Mouse (Mus musculus) activated CD4-positive, CD25-positive, alpha-beta regulatory T cell, adult 4 months (primary cell): ENCODE data around the gene Reps2. TPM values are rescaled to one million over a fixed set of nuclear protein-coding genes. Genes with fewer than 3 reads are reported as not detected.

ENCODE experiments used
- ATAC-seq: one replicate; pipeline ENCODE4 v1.8.0; 2017
- polyA plus RNA-seq, 2 experiments: library from polyadenylated mRNA; unstranded; fragments of 100-300 nt; shearing (Covaris generic); gene quantifications; one replicate each; pipeline ENCODE4 v1.2.1; 2017

Gene Reps2
- polyA plus RNA-seq, 2 experiments from 2014 or later, result not detected

GRCm38 (mm10) chrX:162589173-162589805, 54.2 kb downstream of the Reps2 start:
- ATAC-seq, result no peak

DNA sequence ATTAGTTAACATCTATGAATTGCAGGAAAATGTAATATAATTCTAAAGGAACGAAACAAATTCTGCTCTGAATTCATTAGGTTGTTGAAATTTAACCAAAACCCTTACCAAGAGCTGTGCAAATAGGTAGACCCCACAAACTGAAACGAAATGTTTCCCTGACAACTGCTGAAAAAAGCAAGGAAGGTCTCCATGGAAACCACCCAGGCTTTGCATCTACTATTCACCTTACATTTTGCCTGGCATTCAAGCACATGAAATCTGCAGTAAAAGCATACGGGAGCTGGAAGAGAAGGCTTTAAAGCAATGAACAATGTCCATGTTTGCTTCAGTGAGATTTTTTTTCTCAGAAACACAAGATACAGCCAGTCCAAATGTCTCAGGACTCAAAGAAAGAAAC, 59.1 kb downstream of the Reps2 start:
- ATAC-seq, result no peak

- ATAC-seq, result no peak
Measured at GRCm38 (mm10) chrX:162580521-162580920, 62.9 kb downstream of the Reps2 start.

DNA sequence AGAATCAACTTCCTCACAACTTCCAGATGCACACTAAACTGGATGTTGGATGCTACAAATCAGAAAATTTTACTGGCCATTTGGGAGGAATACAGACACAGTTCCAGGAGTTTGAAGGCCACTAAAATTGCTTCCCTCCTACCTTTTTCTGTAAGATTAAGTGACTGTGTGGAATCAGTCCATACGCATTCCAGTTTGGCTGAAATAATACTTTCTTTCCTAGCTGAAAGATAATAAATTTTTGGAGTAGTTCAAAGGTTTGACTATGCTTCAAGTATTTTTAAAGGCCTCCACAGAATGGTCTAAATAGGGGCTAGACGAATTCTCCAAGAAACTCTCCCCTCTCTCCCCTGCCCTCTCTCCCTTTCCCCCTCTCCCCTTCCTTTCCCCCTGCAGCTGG, 75.0 kb downstream of the Reps2 start:
- no peak for ATAC-seq

DNA sequence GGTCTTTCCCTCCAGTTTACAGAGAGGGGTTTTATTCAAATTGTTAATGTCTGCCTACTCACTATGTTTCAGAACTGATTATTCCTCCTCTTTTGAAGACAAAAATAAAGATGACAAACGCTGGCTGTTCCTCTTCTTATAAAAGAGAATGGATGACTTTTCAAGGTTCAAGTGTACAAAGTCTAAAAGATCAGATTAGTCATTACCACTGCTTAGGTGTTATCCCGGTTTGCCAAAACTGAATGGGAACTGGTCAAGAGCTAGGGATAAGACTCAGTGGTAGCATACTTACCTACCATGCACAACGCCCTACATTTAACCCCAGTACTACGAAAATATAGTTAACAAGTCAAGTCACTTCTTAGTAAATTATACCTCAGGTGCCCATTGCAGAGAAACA, 77.9 kb downstream of the Reps2 start:
- ATAC-seq, result no peak

DNA sequence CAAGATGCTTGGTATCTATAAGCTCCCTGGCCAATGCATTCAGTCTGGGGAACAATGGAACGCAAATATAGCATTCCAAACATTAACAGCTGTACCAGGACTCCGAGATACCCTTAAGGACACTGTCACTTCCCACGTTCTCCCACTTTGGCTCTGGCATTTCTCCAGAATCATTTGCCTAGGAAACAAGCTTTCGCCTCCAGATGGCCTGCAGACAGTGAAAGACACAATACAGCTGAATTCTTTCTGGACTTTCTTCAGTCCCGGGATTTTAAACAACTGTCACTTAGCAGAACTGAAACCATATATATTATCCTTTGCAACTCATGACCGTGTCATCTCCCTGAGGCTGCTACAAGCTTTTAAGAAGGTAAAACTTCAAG, 87.0 kb downstream of the Reps2 start:
- no peak for ATAC-seq

GRCm38 (mm10) chrX:162555729-162556458, 87.6 kb downstream of the Reps2 start:
- no peak for ATAC-seq

DNA sequence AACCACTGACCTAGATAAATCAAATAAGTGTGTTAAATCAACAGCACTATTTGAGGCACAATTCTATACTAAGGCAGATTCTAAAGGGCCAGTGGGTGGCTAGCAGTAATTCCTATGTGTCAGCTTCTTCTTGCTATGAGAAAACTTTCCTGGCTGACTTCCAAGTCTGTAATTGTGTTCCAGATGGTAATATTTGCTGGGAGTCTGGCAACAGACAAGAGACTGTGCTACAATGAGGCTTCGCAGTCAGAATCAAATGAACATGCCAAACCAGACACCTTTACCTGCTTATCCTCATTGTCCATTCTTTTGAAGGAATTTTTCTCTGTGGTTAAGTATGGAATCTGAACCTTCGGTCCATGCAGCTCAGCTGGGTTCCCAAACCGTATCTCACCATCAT, 88.9 kb downstream of the Reps2 start:
- no peak for ATAC-seq

DNA sequence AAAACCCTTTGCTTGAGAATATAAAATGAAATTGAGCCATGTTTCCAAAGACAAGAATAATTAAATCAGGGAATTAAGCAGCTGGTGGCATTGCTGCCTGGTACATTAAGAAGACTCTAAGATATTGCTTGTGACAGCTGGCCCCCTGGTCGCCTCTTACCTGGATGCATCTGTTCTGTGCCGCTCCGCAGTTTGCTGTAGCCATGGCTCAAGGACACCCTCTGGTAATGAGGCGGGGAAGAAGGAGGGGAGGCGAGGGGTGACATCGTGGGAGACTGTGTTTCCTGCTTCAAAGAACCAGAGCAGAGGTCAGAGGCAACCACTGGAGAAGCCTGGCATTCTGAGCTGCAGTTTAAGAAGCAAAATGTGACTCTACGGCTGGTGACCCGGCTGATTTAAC, 91.1 kb downstream of the Reps2 start:
- ATAC-seq, result no peak

- ATAC-seq, result no peak
Measured at GRCm38 (mm10) chrX:162545037-162545436, 98.4 kb downstream of the Reps2 start.

DNA sequence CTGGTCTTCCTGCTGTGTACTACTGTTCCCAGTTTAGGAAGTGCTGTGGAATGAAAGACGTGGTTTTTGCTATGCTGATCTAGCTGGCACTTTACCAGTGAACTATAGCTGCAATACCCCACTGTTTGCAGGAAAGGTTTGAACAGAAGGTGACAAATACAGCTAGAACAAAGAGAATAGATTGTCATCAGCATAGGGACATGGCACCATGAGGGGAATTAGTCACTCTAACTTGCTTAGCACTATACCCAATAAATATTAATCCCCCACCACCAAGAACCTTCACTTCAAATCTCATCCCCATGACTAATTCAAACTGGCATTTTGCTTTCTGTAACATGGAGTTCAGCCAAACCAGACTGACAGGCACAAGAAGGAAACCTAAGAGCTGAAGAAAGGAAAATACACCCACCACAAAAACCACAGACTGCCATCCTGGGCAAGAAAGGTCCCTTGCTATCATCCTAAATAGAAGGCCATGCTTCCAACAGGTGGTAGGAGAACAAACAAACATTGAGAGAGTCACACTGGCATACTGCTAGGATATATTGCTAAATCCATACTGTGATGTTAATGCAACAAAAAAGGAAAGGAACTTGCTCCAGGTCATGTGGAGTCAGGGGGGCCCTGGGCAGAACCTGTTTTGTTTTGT, 100.7 kb downstream of the Reps2 start:
- ATAC-seq, result no peak

DNA sequence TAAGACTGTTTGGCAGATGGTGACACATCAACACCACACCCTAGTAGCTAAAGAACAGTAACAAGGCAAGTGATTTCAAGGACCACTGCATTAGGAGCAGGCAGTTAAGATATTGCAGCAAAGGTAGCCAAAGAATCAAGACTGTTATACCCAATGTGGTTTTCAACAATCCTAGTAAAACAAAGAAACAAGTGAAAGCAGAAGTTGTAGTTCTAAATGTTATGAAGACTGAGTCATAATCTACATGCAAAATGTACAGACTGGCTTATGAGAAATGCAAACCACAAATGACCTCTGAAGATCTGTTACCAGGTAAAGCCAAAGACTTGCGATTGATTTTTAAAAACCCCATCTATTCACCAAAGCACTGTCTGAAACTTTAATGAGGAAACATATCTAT, 101.5 kb downstream of the Reps2 start:
- no peak for ATAC-seq

DNA sequence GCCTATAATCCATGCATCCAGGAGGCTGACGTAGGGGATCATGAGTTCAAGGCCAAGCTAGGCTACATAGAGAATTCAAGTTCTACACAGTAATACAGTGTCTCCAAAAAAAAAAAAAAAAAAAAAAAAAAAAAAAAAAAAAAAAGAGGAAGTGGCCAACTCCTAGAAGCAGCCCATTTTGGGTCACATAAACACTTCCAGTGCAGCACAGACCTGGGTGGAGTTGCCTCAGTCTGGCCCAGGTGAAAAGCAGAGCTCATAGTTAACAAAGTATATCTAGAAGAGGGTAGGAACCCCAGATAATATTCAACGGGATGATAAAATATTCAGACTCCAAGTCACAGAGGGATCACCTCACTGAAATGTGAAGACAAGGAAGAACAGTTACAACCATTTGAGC, 112.4 kb downstream of the Reps2 start:
- ATAC-seq, result no peak

- ATAC-seq, result no peak
Measured at GRCm38 (mm10) chrX:162527240-162527639, 116.2 kb downstream of the Reps2 start.

GRCm38 (mm10) chrX:162521831-162522514, 121.5 kb downstream of the Reps2 start:
- ATAC-seq, result no peak

- no peak for ATAC-seq
Measured at GRCm38 (mm10) chrX:162521197-162521596, 122.3 kb downstream of the Reps2 start.

DNA sequence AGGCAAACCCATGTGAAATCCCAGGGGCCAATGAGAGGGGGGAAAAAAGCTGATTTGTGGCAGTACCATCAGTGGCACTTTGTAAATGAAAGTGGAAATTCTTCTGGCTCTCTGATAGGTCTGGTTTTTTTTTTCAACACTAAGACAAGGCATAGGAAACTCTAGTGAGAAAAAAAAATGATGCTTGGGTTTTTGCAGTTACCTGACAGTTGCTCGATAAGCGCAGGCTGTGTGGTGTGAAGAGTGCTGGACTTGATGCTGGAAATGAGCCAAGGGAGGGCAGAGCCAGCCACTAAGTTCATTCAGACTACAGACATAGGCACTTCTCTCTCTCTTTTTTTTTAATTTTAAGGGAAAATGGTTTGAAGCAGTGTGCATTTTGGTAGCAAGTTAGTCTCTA, 123.1 kb downstream of the Reps2 start:
- ATAC-seq, result no peak

DNA sequence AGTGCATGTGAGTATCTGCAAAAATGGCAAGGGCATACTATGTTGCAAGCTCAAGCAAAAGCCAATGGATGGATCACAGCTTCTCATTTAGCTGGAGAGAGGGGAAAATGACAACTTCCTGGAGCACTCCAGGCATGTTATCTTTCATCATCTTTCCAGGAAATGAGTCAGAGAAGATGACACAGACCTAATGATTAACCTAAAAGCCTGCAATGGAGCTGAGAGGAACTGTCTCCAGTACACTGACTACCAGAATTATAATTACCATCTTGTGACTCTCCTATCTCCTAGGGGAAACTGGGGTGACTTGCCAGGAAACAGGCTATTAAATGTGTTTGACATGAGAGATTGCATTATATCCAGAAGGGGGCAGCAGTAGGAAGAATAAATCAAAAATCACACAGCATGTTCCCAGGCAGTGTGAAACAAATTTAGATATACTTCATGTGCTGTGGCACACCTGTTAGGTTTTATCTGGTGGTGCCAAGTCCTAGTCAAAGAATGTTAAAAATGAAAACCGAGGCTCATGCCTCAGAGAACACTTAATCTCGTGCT, 132.9 kb downstream of the Reps2 start:
- ATAC-seq, result no peak

GRCm38 (mm10) chrX:162505186-162505585, 138.3 kb downstream of the Reps2 start:
- no peak for ATAC-seq

GRCm38 (mm10) chrX:162503436-162503835, 140.0 kb downstream of the Reps2 start:
- ATAC-seq, result no peak

DNA sequence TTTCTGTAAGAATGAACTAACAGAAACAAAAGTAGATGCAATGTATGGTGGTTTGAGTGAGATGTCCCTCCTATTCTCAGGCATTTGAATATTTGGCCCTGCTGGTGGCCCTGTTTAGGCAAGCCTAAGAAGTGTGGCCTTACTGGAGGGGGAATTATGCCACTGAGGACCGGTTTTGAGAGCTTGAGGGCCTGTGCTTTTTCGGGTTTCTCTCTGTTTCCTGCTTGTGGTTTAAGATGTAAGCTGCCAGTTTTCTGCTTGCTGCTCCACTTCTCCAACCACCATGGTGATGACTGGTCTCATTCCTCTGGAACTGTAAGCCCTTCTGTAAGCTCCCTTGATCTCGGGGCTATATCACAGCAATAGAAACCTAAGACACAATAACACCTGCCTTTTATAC, 142.5 kb downstream of the Reps2 start:
- no peak for ATAC-seq

- ATAC-seq, result no peak
Measured at GRCm38 (mm10) chrX:162496485-162496884, 147.0 kb downstream of the Reps2 start.

GRCm38 (mm10) chrX:162488630-162489029, 154.8 kb downstream of the Reps2 start:
- no peak for ATAC-seq
